Mouse (Mus musculus): ENCODE measurements at regions not wholly inside any gene's neighbourhood (a gene's known extent, or its start where the extent isn't known, plus 50 kb on each side); places are given as distances from the start of the nearest gene placed in this dataset.

DNA sequence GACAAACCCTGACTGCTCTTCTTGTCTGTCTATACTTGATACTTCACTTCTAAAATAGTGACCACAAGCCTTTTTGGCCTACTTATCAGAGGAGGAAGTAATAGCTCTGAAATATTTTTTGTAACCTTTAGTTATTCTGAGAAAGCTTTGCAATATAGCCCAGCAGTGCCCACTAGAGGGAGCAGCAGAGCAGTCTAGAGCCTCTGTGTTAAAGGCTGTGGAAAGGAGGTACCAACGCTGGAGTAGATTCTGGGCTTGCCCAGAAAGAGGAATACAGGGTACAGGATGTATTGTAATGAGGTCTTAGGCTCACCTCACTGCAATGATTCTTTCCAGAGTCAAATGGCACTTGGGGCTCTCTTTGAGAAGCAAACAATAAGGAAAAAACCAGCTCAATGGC, 151.1 kb downstream of the Dmrta2 start:
- DNase-seq (ENCODE audit: low read depth, low spot score) = peak; percentile 20

GRCm38 (mm10) chr4:110129518-110129917, 151.7 kb downstream of the Dmrta2 start:
- Histone ChIP-seq H3K27ac (ENCODE audit: control insufficient read depth, low read depth, low read length) (no peak overlapping the region), H3K79me2 (ENCODE audit: control insufficient read depth, insufficient read depth, low read length, poor library complexity) (no peaks in the 10 kb centered on the region), H3K36me3 (ENCODE audit: control insufficient read depth in 1 of 2, insufficient read depth in 2 of 2, low read length in 2 of 2) (no peaks in the 10 kb centered on the region), H3K9ac (ENCODE audit: control insufficient read depth, low read depth, low read length, poor library complexity, severe bottlenecking) (no peak overlapping the region), H3K4me1 (ENCODE audit: control insufficient read depth in 1 of 2, insufficient read depth in 2 of 2, low read length in 2 of 2) (no peaks in the 10 kb centered on the region), H3K9me3 (replicated peaks; ENCODE audit: insufficient read depth, low read length) (no peaks in the 10 kb centered on the region), H3K27me3 (ENCODE audit: control insufficient read depth in 1 of 2, insufficient read depth in 2 of 2, low read length in 2 of 2) (no peaks in the 10 kb centered on the region), H3K4me3 (ENCODE audit: control insufficient read depth in 1 of 2, insufficient read depth in 1 of 2, low read depth in 2 of 2, low read length in 2 of 2) (no peak overlapping the region)
- TF ChIP-seq BHLHE40 (IDR thresholded peaks at IDR 0.05; ENCODE audit: borderline replicate concordance, low read depth, low read length) (no peak), ZNF384 (IDR thresholded peaks at IDR 0.05; ENCODE audit: low read depth, low read length) (no peak), E2F4 (IDR thresholded peaks at IDR 0.05; ENCODE audit: borderline replicate concordance, low read depth, low read length) (no peak)
- no peak for DNase-seq (ENCODE audit: low read depth, low spot score)

More for the DNA sequence above, 151.1 kb downstream of the Dmrta2 start:
- Histone ChIP-seq H3K36me3 (ENCODE audit: control insufficient read depth in 1 of 2, insufficient read depth in 2 of 2, low read length in 2 of 2) (no peaks in the 10 kb centered on the region), H3K9ac (ENCODE audit: control insufficient read depth, low read depth, low read length, poor library complexity, severe bottlenecking) (no peak overlapping the region), H3K79me2 (ENCODE audit: control insufficient read depth, insufficient read depth, low read length, poor library complexity) (no peaks in the 10 kb centered on the region), H3K4me3 (ENCODE audit: control insufficient read depth in 1 of 2, insufficient read depth in 1 of 2, low read depth in 2 of 2, low read length in 2 of 2) (no peak overlapping the region), H3K9me3 (replicated peaks; ENCODE audit: insufficient read depth, low read length) (no peaks in the 10 kb centered on the region), H3K4me1 (ENCODE audit: control insufficient read depth in 1 of 2, insufficient read depth in 2 of 2, low read length in 2 of 2) (no peaks in the 10 kb centered on the region), H3K27me3 (ENCODE audit: control insufficient read depth in 1 of 2, insufficient read depth in 2 of 2, low read length in 2 of 2) (no peaks in the 10 kb centered on the region), H3K27ac (ENCODE audit: control insufficient read depth, low read depth, low read length) (no peak overlapping the region)
- TF ChIP-seq UBTF (IDR thresholded peaks at IDR 0.05; ENCODE audit: borderline replicate concordance, insufficient read depth, low read depth, low read length) (no peak), ZKSCAN1 (IDR thresholded peaks at IDR 0.05; ENCODE audit: low read depth, low read length) (no peak), USF1 (IDR thresholded peaks at IDR 0.05; ENCODE audit: low read depth, low read length) (no peak), GATA1 (IDR thresholded peaks at IDR 0.05; ENCODE audit: low read depth, low read length) (no peak), CTCF (IDR thresholded peaks at IDR 0.05 in 2 of 3, conservative IDR thresholded peaks at IDR 0.05 in 1 of 3; ENCODE audit: control insufficient read depth in 1 of 3, insufficient read depth in 1 of 3, low read depth in 2 of 3, low read length in 3 of 3, poor library complexity in 1 of 3, severe bottlenecking in 1 of 3) (peak; percentile 29 to 46 (median 46); a peak in 5 of 6 replicates), SMC3 (IDR thresholded peaks at IDR 0.05; ENCODE audit: low read depth, low read length) (peak; percentile 49), ZC3H11A (IDR thresholded peaks at IDR 0.05; ENCODE audit: low read depth, low read length) (no peak), NELFE (IDR thresholded peaks at IDR 0.05; ENCODE audit: low read depth, low read length) (no peak), RAD21 (IDR thresholded peaks at IDR 0.05; ENCODE audit: low read depth, low read length) (peak; percentile 36), HCFC1 (IDR thresholded peaks at IDR 0.05; ENCODE audit: low read depth, low read length) (no peak), ZNF384 (IDR thresholded peaks at IDR 0.05; ENCODE audit: low read depth, low read length) (no peak), NRF1 (IDR thresholded peaks at IDR 0.05; ENCODE audit: insufficient read depth, low read depth, low read length, poor library complexity, severe bottlenecking) (no peak), TBP (IDR thresholded peaks at IDR 0.05; ENCODE audit: low read depth, low read length) (no peak), MEF2A (IDR thresholded peaks at IDR 0.05; ENCODE audit: extremely low read depth, insufficient replicate concordance, low read depth, low read length, poor library complexity, severe bottlenecking) (no peak)

All from MEL (cell line).